Comparison of ENCODE assay signal across 15 mouse cellular contexts in the genomic region with DNA sequence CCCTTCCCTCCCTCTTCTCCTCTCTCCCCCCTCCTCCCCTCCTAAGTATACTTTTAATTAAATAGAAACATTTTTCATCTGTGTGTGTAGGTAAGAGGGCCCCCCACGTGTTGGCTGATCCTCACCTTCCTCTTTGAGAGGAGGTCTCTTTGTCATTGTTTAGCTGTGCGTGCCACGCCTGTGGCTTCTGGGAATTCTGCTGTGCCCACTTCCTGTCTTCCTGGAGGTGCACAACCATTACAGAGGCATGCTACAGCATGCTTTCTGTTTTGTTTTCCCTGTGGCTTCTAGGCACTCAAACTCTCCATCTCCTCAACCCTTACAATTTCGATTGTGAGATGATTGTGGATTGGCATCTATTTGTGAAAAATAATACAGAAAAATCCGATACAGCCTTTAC. TPM values are rescaled to one million over a fixed set of nuclear protein-coding genes. Genes with fewer than 3 reads are reported as not detected.
DNase-seq lines count a peak whose midpoint lies in the region; ATAC-seq and TF ChIP-seq lines count a peak whose summit lies in the region.
"Had no signal": no experiment of that assay in that cellular context is flagged by ENCODE, and none has a peak within 500 bp of the region (broad histone marks: within the 10 kb centered on the region; RNA-seq: fewer than 3 reads in every experiment).

No protein-coding gene starts in this region.

- H3K36me3 ChIP-seq in lung, embryonic 14.5 days (ENCODE audit: insufficient read depth): no peaks in the 10 kb centered on the region
- no peaks in the 10 kb centered on the region for H3K36me3 ChIP-seq in stomach, postnatal 0 days (ENCODE audit: control insufficient read depth, insufficient read depth, low read length)
- H3K36me3 ChIP-seq in limb, embryonic 10.5 days: no peaks in the 10 kb centered on the region
- H3K36me3 ChIP-seq: embryonic facial prominence, embryonic 13.5 days; forebrain, embryonic 12.5 days; neural tube, embryonic 15.5 days had no signal

- no peak for ATAC-seq in lung, embryonic 14.5 days (ENCODE audit: insufficient read depth)
- ATAC-seq in stomach, postnatal 0 days (ENCODE audit: low FRiP score, low TSS enrichment): peak; percentile 28; the same call in 1 of the 2 replicates

- H3K27me3 ChIP-seq in lung, embryonic 14.5 days (ENCODE audit: insufficient read depth, low read length): no peaks in the 10 kb centered on the region
- H3K27me3 ChIP-seq in stomach, postnatal 0 days (ENCODE audit: control insufficient read depth, insufficient read depth, low read length): no peaks in the 10 kb centered on the region
- no peaks in the 10 kb centered on the region for H3K27me3 ChIP-seq in limb, embryonic 10.5 days (ENCODE audit: low read depth, poor library complexity, severe bottlenecking)
- H3K27me3 ChIP-seq: embryonic facial prominence, embryonic 13.5 days; forebrain, embryonic 12.5 days; neural tube, embryonic 15.5 days had no signal

- WGBS in lung, embryonic 14.5 days: 60% methylated on average over 5 of the region's 5 CpGs
- WGBS in stomach, postnatal 0 days: 53% methylated on average over 5 of the region's 5 CpGs
- 85% methylated on average over 5 of the region's 5 CpGs for WGBS in limb, embryonic 10.5 days

- no peaks in the 10 kb centered on the region for H3K9me3 ChIP-seq in lung, embryonic 14.5 days (ENCODE audit: low read depth, low read length)
- H3K9me3 ChIP-seq in stomach, postnatal 0 days (ENCODE audit: control insufficient read depth, low read length): no peaks in the 10 kb centered on the region
- H3K9me3 ChIP-seq in limb, embryonic 10.5 days (replicated peaks): no peaks in the 10 kb centered on the region
- H3K9me3 ChIP-seq: embryonic facial prominence, embryonic 13.5 days; forebrain, embryonic 12.5 days; neural tube, embryonic 15.5 days had no signal

- TF ChIP-seq CTCF in gastrocnemius, adult 2 months (IDR thresholded peaks at IDR 0.05): no peak
- TF ChIP-seq CTCF in lung, embryonic 14.5 days (IDR thresholded peaks at IDR 0.05; ENCODE audit: low read depth): no peak
- TF ChIP-seq CTCF in stomach, postnatal 0 days (IDR thresholded peaks at IDR 0.05; ENCODE audit: low read depth): no peak

- no peak for TF ChIP-seq EP300 in stomach, postnatal 0 days (optimal IDR thresholded peaks at IDR 0.05)

- DNase-seq in gastrocnemius, adult 2 months: no peak
- no peak for DNase-seq in gastrocnemius, postnatal 10 days
- DNase-seq in urinary bladder, postnatal 14 days (ENCODE audit: low spot score): peak; percentile 35
- no peak for DNase-seq in urinary bladder, postnatal 10 days (ENCODE audit: low spot score)
- DNase-seq in lung, embryonic 14.5 days: no peak
- peak; percentile 65 for DNase-seq in stomach, postnatal 0 days (ENCODE audit: low spot score)
- DNase-seq in limb, embryonic 10.5 days (ENCODE audit: low spot score): no peak
- DNase-seq in kidney, adult 9 months: no peak
- DNase-seq: adrenal gland, postnatal 14 days; heart, postnatal 4 days had no signal

- no peak overlapping the region for H3K27ac ChIP-seq in gastrocnemius, adult 2 months
- peak overlapping the region; percentile 22; the same call in 1 of the 2 replicates for H3K27ac ChIP-seq in lung, embryonic 14.5 days (ENCODE audit: low read depth)
- peak overlapping the region; percentile 69 for H3K27ac ChIP-seq in stomach, postnatal 0 days (replicated peaks)
- no peak overlapping the region for H3K27ac ChIP-seq in limb, embryonic 10.5 days
- H3K27ac ChIP-seq: embryonic facial prominence, embryonic 13.5 days; forebrain, embryonic 12.5 days; left cerebral cortex, adult 2 months; neural tube, embryonic 15.5 days had no signal

- H3K4me3 ChIP-seq in gastrocnemius, adult 2 months: peak overlapping the region; percentile 3; the same call in 1 of the 2 replicates
- H3K4me3 ChIP-seq in lung, embryonic 14.5 days (ENCODE audit: low read depth, low read length): no peak overlapping the region
- H3K4me3 ChIP-seq in stomach, postnatal 0 days (ENCODE audit: low read depth, low read length): no peak overlapping the region
- no peak overlapping the region for H3K4me3 ChIP-seq in limb, embryonic 10.5 days
- H3K4me3 ChIP-seq: embryonic facial prominence, embryonic 13.5 days; forebrain, embryonic 12.5 days; left cerebral cortex, adult 2 months; neural tube, embryonic 15.5 days had no signal

- H3K9ac ChIP-seq in lung, embryonic 14.5 days: no peak overlapping the region
- H3K9ac ChIP-seq in stomach, postnatal 0 days (ENCODE audit: low read length): no peak overlapping the region
- H3K9ac ChIP-seq: embryonic facial prominence, embryonic 13.5 days; forebrain, embryonic 12.5 days; neural tube, embryonic 15.5 days had no signal

- peaks cover 11% of the 10 kb centered on the region for H3K4me1 ChIP-seq in lung, embryonic 14.5 days (ENCODE audit: insufficient read depth)
- 0 out of 2 replicates have a peak, but pooled peaks cover 2% of the 10 kb centered on the region for H3K4me1 ChIP-seq in stomach, postnatal 0 days (replicated peaks; ENCODE audit: control insufficient read depth, insufficient read depth)
- peaks cover 6% of the 10 kb centered on the region; the same call in 1 of the 2 replicates for H3K4me1 ChIP-seq in limb, embryonic 10.5 days

- intact Hi-C loops in gastrocnemius, adult 2 months (cut with DNase I): no loop called here

- no peak overlapping the region for H3K4me2 ChIP-seq in lung, embryonic 14.5 days
- no peak overlapping the region for H3K4me2 ChIP-seq in stomach, postnatal 0 days (replicated peaks; ENCODE audit: low read depth)
- H3K4me2 ChIP-seq: embryonic facial prominence, embryonic 13.5 days; forebrain, embryonic 12.5 days; heart, embryonic 11.5 days; neural tube, embryonic 15.5 days had no signal

RNA-seq across cellular contexts. Expression of a gene that starts 10.9 kb away (rescaled TPM):
- 10 to 100 TPM; 24.9 to 34.0 TPM for total RNA-seq in gastrocnemius, adult 2 months (2021)
- total RNA-seq in gastrocnemius, postnatal 10 days (2021): 10 to 100 TPM; 24.6 to 25.4 TPM
- polyA plus RNA-seq in lung, embryonic 14.5 days (2014; fragmentation: Nextera tagmentation; extraction: Ambion mirVana): 32.4 and 34.8 TPM in 2 replicates
- polyA plus RNA-seq in stomach, postnatal 0 days (2015; fragmentation: Nextera tagmentation; extraction: Ambion mirVana): 16.8 and 16.9 TPM in 2 replicates
- 12.4 and 15.0 TPM in 2 replicates for polyA plus RNA-seq in limb, embryonic 10.5 days (2016; fragmentation: Nextera tagmentation; extraction: Ambion mirVana)

RNA-seq across cellular contexts. Expression of a gene that starts 11.1 kb away (rescaled TPM):
- total RNA-seq in gastrocnemius, adult 2 months (2021): under 1 TPM in 1 of 2 experiments, not detected in 1; 0.17 TPM
- total RNA-seq in gastrocnemius, postnatal 10 days (2021): under 1 TPM; 0.23 to 0.27 TPM
- 0.95 and 1.1 TPM in 2 replicates for polyA plus RNA-seq in lung, embryonic 14.5 days (2014; fragmentation: Nextera tagmentation; extraction: Ambion mirVana)
- polyA plus RNA-seq in stomach, postnatal 0 days (2015; fragmentation: Nextera tagmentation; extraction: Ambion mirVana): 0.24 and 0.47 TPM in 2 replicates
- 0.23 and 0.70 TPM in 2 replicates for polyA plus RNA-seq in limb, embryonic 10.5 days (2016; fragmentation: Nextera tagmentation; extraction: Ambion mirVana)

Comparison
In these comparisons a context has a peak if more than half of its experiments do, and no peak if none do; other contexts are left out.
1. DNase-seq: peak in urinary bladder, postnatal 14 days (single experiment) and stomach, postnatal 0 days (single experiment); none in gastrocnemius, adult 2 months (single experiment), gastrocnemius, postnatal 10 days (single experiment), urinary bladder, postnatal 10 days (single experiment), lung, embryonic 14.5 days (single experiment), limb, embryonic 10.5 days (single experiment) and kidney, adult 9 months (single experiment).
2. H3K27ac ChIP-seq: peak in lung, embryonic 14.5 days (single experiment) and stomach, postnatal 0 days (single experiment); none in gastrocnemius, adult 2 months (single experiment) and limb, embryonic 10.5 days (single experiment).